Mouse (Mus musculus) layer of hippocampus, adult 11-12 months (tissue): Measurements from ENCODE around the gene Nup210l.

Source experiments
- DNase-seq: peaks from one replicate; pipeline ENCODE4 v3.0.0; 2022; ENCODE audit warnings: low spot score

Gene Nup210l

GRCm38 (mm10) chr3:90103938-90104337, at the start of gene Nup210l:
Gene Nup210l, plus strand, starts transcription at chr3:90104132.
- no peak for DNase-seq

- DNase-seq, result no peak
These were observed 42.4 kb upstream of the Nup210l start for GRCm38 (mm10) chr3:90061549-90061948.

- no peak for DNase-seq
These were observed 41.4 kb upstream of the Nup210l start for GRCm38 (mm10) chr3:90062539-90062938.

GRCm38 (mm10) chr3:90064383-90064782, 39.5 kb upstream of the Nup210l start:
- no peak for DNase-seq

GRCm38 (mm10) chr3:90065553-90065952, 38.4 kb upstream of the Nup210l start:
- no peak for DNase-seq

GRCm38 (mm10) chr3:90067851-90068250, 36.1 kb upstream of the Nup210l start:
- DNase-seq, result no peak

- no peak for DNase-seq
These were observed 34.2 kb upstream of the Nup210l start for GRCm38 (mm10) chr3:90069688-90070087.

GRCm38 (mm10) chr3:90072294-90072693, 31.6 kb upstream of the Nup210l start, which contains the start of gene Tpm3:
Gene Tpm3, plus strand, starts transcription at chr3:90072649.
- no peak for DNase-seq

- DNase-seq, result peak; percentile 88
These were observed 26.8 kb upstream of the Nup210l start for GRCm38 (mm10) chr3:90076921-90077716.

GRCm38 (mm10) chr3:90078224-90078623, 25.7 kb upstream of the Nup210l start:
- no peak for DNase-seq

- DNase-seq, result peak; percentile 92
These were observed 24.7 kb upstream of the Nup210l start for GRCm38 (mm10) chr3:90079133-90079762.

GRCm38 (mm10) chr3:90079763-90080497, 24.0 kb upstream of the Nup210l start:
- DNase-seq, result peak; percentile 57

GRCm38 (mm10) chr3:90080498-90080863, 23.5 kb upstream of the Nup210l start:
- no peak for DNase-seq

- no peak for DNase-seq
These were observed 22.3 kb upstream of the Nup210l start for GRCm38 (mm10) chr3:90081365-90082240.

- peak; percentile 52 for DNase-seq
These were observed 20.9 kb upstream of the Nup210l start for GRCm38 (mm10) chr3:90083034-90083433.

GRCm38 (mm10) chr3:90083698-90084324, 20.1 kb upstream of the Nup210l start:
- peak; percentile 53 for DNase-seq

- DNase-seq, result no peak
These were observed 19.1 kb upstream of the Nup210l start for GRCm38 (mm10) chr3:90084790-90085189.

GRCm38 (mm10) chr3:90085281-90085680, 18.7 kb upstream of the Nup210l start:
- no peak for DNase-seq

GRCm38 (mm10) chr3:90086068-90086467, 17.9 kb upstream of the Nup210l start:
- DNase-seq, result no peak

GRCm38 (mm10) chr3:90088617-90089016, 15.3 kb upstream of the Nup210l start:
- no peak for DNase-seq

GRCm38 (mm10) chr3:90090892-90091291, 13.0 kb upstream of the Nup210l start:
- DNase-seq, result no peak
